Mouse (Mus musculus): ENCODE results near the gene Nefh.
A peak's percentile ranks its signal among the peaks of the same experiment; 100 is the strongest.

The Nefh gene

DNA sequence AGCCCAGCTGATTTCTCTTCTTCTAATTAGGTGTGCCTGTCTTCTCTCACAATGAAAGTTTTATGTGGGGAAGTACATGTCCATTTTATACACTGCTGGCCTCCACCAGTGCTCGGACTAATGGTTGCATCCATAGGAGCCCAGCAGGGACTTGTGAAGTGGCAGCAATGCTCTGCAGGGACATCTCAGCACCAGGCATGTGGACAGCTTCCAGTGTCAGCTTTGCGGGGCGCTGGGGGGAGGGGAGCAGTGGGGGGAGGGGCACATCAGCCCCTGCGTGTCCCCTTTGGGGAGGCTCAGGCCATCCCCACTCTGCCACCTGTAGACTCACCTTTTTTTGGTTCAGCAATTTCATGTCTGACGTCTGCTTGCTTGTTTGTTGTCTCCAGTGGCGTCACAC is 5.5 kb upstream of the Nefh start:
- peak; percentile 19 for DNase-seq (ENCODE audit: low read depth, low spot score)

DNA sequence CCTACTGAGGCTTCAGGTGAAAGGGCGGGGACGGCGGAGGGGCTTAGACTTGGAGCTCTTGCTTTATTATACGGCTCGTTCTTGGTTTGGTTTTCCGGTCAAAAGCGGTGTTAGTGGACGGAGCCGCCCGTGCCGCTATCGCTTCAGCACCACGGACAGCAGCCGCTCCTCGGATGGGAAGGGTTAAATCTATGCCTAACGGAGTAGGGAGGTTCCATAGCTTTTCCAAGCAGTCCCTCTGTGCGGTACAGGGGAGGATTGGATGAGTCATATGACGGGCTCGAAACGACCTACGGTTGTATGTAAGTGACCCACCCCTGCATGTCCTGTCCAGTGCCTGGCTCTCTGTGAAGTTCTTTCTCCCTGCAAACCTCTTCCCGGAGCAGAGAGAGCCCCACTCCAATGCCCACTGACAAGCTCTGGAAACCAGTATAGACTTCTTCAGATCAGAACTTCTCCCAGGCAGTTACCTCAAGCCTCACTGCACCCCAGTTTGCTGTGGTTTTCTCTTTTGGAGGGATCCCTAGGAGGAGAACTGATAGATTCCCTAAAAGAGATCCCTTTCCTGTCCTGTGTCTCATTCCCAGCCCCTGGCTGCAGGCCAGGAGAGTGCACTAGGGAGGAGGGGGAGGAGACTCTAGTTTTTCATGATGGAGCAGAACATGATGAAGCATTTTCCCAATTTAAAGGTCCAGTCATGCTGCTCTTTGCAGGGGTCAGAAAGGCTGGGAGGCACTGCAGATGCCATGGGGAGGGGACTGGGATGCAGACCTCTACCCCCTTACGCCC is 1.6 kb upstream of the Nefh start:
- peak; percentile 73 for DNase-seq (ENCODE audit: low read depth, low spot score)

DNA sequence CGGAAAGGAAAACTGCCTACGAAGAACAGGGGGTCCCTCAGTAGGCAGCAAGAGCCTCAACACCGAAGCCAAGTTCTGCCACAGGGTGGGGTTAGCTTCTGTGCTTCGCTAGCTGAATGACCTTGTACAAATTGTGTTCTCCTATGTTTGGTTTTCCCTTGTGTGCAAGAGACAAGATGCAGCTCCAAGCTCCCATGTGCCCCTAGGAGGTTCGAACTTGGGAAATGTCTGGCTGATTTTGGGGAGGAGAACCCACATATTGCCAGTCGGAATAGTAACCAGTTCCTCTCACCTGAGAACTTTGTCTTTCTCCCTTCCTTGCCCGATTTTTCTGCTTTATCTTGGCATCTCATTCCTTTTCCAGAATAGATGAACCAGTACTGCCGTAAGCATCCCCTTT is 928 bp upstream of the Nefh start:
- peak; percentile 10 for DNase-seq (ENCODE audit: low read depth, low spot score)

DNA sequence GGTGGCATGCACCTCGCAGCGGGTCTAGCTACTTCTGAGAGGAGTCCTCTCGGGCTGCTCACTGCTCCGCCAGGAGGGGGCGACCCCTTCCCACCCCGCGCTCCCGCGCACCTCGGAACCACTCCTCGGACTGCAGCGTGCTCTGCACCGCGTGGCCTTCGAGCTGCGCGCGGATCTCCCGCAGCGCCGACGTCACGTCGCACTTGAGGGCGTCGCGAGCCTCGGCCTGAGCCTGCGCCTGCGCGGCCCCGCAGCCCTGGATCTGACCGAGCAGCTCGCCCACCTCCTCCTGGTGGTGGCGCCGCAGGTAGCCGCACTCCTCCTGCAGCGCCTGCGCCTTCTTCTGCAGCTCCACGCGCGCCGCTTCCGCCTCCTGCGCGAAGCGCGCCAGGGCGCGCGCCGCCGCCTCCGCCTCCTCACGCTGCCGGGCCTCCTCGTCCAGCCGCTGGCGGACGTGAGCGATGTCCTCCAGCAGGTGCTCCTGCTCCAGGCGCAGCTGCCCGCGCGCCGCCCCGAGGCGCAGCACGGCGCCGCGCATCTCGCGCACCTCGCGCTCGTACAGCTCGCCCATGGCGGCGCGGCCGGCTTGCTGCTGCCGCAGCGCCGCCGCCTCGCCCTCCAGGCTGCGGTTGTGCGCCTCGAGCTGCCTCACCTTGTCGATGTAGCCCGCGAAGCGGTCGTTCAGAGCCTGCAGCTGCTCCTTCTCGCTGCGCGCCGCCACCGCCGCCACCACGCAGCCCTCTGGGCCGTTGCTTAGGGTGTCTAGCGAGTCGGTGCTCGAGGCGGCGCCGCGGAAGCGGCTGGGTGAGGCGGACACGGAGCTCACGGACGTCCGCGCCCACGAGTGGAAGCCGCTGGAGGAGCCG is 684 bp downstream of the Nefh start:
- peak; percentile 84 for DNase-seq (ENCODE audit: low read depth, low spot score)

DNA sequence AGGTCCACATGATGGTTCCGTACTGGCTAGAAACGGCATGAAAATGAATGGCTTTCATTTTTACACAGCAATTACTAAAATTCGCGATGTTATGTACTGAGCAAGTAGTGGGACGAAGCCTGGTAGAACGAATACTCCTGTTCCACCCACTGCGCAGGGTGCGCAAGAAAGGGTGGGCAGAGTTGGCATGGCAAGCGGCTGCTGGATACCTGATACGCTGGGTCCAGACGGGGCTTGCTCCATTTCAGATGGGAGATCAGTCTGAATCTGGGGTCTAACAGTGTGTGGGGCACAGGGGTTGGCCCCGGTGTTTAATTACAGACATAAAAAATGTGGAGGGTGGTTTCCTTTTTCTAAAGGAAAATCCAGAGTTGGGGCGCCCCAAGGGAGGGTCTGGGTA is 1.3 kb downstream of the Nefh start:
- DNase-seq (ENCODE audit: low read depth, low spot score), result no peak

DNA sequence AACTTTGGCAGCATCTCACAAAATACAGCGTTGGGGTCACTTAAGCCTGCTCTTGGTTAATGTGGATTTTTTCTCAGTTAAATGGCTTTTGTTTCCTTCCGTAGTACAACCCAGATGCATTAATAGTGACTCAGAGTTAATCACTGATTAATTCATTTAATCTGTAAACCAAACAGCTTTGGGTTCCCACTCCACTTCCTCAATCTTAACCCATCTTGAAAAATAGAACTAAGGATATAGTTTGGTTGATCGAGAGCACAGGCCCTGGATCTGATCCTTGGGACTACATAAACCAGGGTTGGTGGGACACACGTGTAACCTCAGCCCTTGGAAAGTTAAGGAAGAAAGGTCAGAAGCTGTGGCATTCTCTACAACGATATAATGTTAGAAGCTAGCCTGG is 11.6 kb downstream of the Nefh start:
- DNase-seq (ENCODE audit: low read depth, low spot score), result no peak

DNA sequence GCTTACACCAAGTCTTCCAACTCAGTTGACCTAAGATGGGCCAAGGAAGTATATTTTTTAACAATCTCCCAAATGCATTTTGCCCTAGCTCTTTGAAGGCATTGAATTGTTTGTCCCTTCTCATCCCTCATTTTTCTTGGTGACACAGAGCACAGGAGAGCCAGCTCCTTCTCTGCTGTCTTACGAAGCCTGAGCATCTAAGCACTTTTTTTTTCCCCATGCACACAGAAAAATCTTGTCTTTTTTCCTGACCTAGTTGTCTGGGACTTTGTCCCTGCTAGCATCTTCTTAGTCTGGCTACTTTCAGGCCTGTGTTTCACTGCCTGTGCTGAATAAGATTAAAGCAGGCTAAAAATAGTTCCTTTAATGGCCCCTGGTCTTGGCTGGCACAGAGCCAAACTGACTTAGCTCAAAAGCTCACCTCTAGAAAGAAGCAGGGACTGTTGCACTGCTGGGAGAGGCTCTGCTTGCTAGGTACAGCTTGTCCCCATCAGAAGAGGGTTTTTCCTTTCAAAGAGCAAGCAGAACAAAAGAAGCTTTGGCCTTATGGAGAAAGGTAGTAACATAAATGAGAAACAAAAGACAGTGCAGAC is 16.8 kb downstream of the Nefh start:
- peak; percentile 64 for DNase-seq (ENCODE audit: low read depth, low spot score)

DNA sequence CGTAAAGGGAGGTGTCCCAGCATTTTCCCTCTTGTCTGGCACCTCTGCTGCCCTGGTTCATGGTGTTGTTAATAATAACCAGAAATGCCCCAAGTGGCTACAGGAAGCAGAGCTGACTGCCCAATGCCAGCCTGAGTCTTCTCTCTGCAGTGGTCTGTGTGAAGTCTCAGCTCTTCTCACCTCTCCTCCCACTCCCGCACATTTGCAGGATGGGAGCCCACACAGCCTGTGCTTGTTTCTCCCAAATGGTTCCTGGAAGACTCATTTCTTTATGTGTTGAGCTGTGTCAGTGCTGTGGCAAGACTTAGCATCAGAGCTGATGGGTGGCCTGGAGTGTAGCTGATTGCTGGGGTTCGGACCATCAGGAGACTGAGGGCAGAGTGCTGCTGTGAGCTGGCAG is 20.6 kb downstream of the Nefh start:
- no peak for DNase-seq (ENCODE audit: low read depth, low spot score)

DNA sequence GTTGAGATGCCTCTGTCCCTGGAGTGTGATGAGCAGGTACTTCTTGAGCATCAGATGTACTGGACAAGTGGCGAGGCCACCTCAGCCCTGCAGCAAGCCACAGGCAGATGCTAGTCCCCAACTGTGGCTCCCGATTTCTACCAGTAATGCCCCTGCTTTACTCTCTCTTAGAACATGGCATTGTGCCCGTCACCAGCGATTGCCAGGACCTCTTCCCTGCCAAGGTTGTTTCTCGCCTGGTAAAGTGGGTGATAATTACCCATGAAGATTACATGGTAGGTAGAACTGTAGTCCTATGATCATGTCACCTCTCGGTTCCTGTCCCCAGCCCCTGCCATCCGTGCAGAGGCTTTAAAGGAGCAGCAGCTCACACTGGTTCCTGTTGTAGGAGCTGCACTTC is 26.1 kb downstream of the Nefh start:
- DNase-seq (ENCODE audit: low read depth, low spot score), result no peak

DNA sequence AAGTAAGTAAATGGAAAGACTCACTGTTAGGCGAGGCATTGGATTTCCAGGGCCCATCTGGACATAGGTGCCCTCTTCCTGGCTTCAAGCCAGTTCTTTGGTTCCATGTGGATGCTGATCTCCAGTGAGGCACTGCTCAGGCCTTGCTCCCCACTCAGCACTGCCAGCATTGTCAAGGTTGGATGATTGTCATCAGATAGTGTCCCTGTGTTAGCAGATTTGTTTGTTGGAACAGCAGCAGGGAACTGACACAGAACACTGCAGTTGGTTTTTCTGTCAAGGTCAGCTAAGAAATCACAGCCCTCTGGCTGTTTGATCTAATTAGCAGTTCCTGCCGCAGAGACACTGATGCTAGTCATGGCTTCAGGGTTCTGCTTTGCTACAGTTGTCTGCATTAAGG is 26.6 kb downstream of the Nefh start:
- DNase-seq (ENCODE audit: low read depth, low spot score), result no peak

DNA sequence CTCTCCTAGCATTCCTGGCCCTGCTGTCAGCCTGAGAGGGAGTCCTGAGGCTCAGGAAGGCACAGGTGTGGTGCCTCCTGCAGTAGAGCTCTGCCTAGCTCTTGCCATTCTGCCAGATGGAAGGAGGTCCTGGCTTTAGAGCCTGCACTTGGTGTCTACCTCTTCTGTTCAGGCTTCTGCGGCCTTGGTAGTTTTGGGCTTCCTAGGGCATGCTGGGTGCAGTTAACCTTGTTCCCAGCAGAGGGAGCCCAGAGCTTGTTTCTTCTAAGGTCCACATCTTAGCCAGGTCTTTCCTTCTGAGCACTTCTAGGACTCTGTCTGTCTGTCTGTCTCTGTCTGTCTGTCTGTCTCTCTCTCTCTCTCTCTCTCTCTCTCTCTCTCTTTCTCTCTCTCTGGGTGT is 31.8 kb downstream of the Nefh start:
- DNase-seq (ENCODE audit: low read depth, low spot score), result peak; percentile 80

DNA sequence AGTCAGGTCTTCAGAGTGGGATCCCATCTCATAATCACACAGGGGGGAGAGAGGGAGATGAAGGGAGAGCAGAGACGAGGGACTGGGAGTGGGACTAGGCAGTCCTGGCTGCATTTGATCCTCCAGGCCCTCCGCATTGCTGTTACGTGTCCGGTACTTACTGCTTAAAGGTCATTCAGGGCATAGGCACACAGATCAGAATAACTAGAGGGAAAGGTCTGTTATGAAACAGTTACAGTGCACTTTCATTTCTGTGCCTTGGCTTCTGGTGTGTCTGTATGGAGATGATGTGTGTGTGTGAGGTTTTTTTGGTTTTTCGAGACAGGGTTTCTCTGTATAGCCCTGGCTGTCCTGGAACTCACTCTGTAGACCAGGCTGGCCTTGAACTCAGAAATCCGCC is 41.6 kb downstream of the Nefh start:
- no peak for DNase-seq (ENCODE audit: low read depth, low spot score)

DNA sequence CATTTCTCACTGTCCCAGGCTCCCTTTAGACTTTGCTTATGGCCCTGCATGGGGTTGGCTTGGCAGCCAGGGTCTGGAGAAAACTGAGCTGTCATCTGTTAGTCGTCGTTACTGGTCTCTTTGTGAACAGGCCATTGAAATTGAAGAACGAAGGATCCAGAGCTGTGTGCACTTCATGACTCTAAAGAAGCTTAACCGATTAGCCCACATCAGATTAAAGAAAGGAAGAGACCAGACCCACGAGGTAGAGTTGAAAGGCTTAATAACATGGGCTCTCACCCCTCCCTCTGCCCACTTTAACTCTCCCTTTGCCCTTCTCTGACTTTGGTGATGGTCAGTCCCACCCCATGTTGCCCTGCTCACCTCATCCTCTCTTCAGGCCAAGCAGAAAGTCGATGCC is 45.9 kb downstream of the Nefh start:
- no peak for DNase-seq (ENCODE audit: low read depth, low spot score)

DNA sequence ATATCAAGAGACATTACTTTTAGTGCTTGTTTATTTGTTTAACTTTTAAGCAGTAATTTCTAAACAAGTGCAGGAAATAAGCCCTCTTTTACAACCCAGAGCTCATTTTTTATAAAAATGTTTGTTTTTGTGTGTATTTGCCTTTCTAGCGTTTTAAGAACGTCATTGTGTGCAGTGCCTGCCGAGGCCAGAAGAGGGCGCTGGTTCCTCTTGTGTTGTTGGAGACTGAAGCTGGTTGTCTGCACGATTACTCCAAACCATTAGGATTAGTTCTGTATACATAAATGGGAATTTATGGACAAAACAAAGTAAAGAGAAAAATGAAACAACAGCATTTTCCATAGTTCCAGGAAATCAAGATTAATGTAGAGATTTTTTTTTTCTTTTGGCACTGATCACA is 47.4 kb downstream of the Nefh start:
- peak; percentile 84 for DNase-seq (ENCODE audit: low read depth, low spot score)

DNA sequence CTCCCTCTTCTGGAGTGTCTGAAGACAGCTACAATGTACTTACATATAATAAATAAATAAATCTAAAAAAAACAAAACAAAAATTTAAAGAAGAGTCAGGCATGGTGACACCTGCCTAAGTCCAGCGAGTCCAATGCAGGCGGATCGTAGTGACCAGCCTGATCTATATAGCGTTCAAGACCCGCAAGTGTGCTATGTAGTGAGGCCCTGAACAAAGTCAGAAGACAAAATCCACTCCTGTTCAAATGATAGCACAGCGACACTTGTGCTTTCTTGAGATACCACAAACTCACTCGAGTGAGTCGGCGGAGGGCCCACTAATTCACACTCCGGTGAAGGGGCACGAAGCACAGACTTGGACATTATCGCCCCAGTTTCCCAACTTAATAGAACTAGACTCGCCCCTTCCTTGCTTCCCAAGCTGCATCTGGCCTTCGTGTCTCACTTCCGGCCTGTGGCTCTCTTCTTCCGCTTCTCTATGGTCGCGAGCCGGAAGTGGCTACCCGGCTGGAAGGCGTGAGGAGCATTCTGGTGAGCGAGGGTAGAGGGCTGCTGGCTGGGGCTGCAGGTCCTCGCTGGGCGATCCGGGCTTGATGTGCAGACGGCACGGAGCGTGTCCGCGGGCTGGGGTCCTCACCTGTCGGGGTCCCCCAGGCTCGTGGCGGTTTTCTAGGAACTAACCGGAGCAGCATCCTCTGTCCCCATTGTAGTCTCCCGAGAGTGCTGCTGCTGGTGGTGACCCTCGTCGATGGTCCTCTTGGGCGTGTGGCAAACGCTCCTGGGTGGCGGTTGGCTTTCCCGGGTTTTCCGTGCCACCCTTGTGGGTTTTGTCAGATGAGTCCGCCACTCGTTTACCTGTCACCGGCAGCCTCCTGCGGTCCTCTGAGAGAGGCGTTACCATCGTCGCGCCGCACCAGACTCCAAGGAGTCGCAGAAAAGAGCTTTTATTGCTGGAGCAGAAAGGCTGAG is 52.7 kb downstream of the Nefh start, which contains the start of gene Thoc5:
Gene Thoc5 (plus strand): TSS at position 473 of the 969 bp plus-strand sequence.
- DNase-seq (ENCODE audit: low read depth, low spot score), result peak; percentile 94
